Mouse (Mus musculus) liver, adult 2 months (tissue): ENCODE measurements around the gene Prune2.

Source experiments
- CTCF ChIP-seq: fragments of 200-500 bp; IDR thresholded peaks from 2 replicates; pipeline ENCODE4 v1.5.1; 2011; ENCODE audit warnings: low read depth, low read length, control low read depth
- POLR2A ChIP-seq: fragments of 200-500 bp; IDR thresholded peaks from 2 replicates; pipeline ENCODE4 v1.6.1; 2011; ENCODE audit warnings: low read length, control low read depth; ENCODE audit not compliant: insufficient read depth; ENCODE audit errors: extremely low read depth

GRCm38 (mm10) chr19:17137656-17138055, 181.7 kb downstream of the Prune2 start:
- TF ChIP-seq POLR2A: no peak
- no peak for TF ChIP-seq CTCF
